In the genomic region with DNA sequence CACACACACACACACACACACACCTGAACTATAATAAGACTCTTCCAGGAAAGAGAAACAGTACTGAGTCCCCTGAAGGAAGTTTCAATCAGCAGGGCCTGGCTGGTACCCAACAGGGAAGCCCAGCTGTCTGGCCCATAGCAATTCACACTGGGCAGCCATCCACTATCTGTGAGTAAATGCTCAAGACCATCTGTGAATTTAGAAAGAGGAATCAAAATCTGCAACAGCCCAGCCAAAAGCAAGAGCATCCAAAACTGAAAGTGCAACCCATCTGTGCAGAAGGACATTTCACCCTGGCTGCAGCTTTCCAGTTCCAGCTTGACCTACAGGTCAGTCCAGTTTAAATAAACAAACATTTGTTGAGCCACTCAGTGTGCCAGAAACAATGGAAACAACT, we compare ENCODE assay signal across 9 mouse cellular contexts.
DNase-seq lines count a peak whose midpoint lies in the region; ATAC-seq lines count a peak whose summit lies in the region.
"Had no signal": no experiment of that assay in that cellular context is flagged by ENCODE, and none has a peak within 500 bp of the region (broad histone marks: within the 10 kb centered on the region; RNA-seq: fewer than 3 reads in every experiment).

No protein-coding gene starts in this region.

- ATAC-seq in kidney, embryonic 14.5 days (ENCODE audit: low FRiP score, low TSS enrichment), result no peak
- peak; percentile 61 for ATAC-seq in cerebellum, adult (ENCODE audit: insufficient number of reproducible peaks, low FRiP score, low TSS enrichment)
- ATAC-seq in neural tube, embryonic 15.5 days (ENCODE audit: low FRiP score), result no peak
- no peak; the same call in 1 of the 2 replicates for ATAC-seq in midbrain, embryonic 16.5 days
- no peak for ATAC-seq in liver, embryonic 11.5 days (replicated peaks; ENCODE audit: low FRiP score)
- ATAC-seq: Patski had no signal

- no peaks in the 10 kb centered on the region for H3K36me3 ChIP-seq in kidney, embryonic 14.5 days (ENCODE audit: control insufficient read depth, insufficient read depth, low read length)
- no peaks in the 10 kb centered on the region for H3K36me3 ChIP-seq in neural tube, embryonic 15.5 days
- H3K36me3 ChIP-seq in midbrain, embryonic 16.5 days (ENCODE audit: control insufficient read depth, insufficient read depth, low read length), result no peaks in the 10 kb centered on the region
- H3K36me3 ChIP-seq in liver, embryonic 11.5 days (ENCODE audit: control insufficient read depth, insufficient read depth, low read length), result no peaks in the 10 kb centered on the region

- H3K4me1 ChIP-seq in kidney, embryonic 14.5 days (ENCODE audit: control insufficient read depth, insufficient read depth, low read length), result no peaks in the 10 kb centered on the region
- no peaks in the 10 kb centered on the region for H3K4me1 ChIP-seq in neural tube, embryonic 15.5 days
- no peaks in the 10 kb centered on the region for H3K4me1 ChIP-seq in midbrain, embryonic 16.5 days (ENCODE audit: control insufficient read depth, insufficient read depth, low read length)
- peaks cover 3% of the 10 kb centered on the region; the same call in 1 of the 2 replicates for H3K4me1 ChIP-seq in liver, embryonic 11.5 days (replicated peaks; ENCODE audit: control insufficient read depth, insufficient read depth, low read length)

- H3K4me3 ChIP-seq in kidney, embryonic 14.5 days (ENCODE audit: low read length), result no peak overlapping the region
- no peak overlapping the region for H3K4me3 ChIP-seq in neural tube, embryonic 15.5 days (replicated peaks)
- no peak overlapping the region for H3K4me3 ChIP-seq in midbrain, embryonic 16.5 days (ENCODE audit: low read depth, low read length)
- H3K4me3 ChIP-seq in liver, embryonic 11.5 days (ENCODE audit: low read depth, low read length), result no peak overlapping the region

- H3K27me3 ChIP-seq in kidney, embryonic 14.5 days (ENCODE audit: control insufficient read depth, insufficient read depth, low read length), result no peaks in the 10 kb centered on the region
- no peaks in the 10 kb centered on the region for H3K27me3 ChIP-seq in neural tube, embryonic 15.5 days (replicated peaks)
- no peaks in the 10 kb centered on the region for H3K27me3 ChIP-seq in midbrain, embryonic 16.5 days (ENCODE audit: control insufficient read depth, insufficient read depth, low read depth, low read length)
- H3K27me3 ChIP-seq in liver, embryonic 11.5 days (replicated peaks; ENCODE audit: control insufficient read depth, insufficient read depth, low read length), result no peaks in the 10 kb centered on the region
- H3K27me3 ChIP-seq: Patski had no signal

- H3K9ac ChIP-seq in kidney, embryonic 14.5 days (ENCODE audit: low read depth, low read length), result no peak overlapping the region
- no peak overlapping the region for H3K9ac ChIP-seq in neural tube, embryonic 15.5 days (replicated peaks)
- no peak overlapping the region for H3K9ac ChIP-seq in midbrain, embryonic 16.5 days (ENCODE audit: low read depth, low read length)
- H3K9ac ChIP-seq in liver, embryonic 11.5 days (ENCODE audit: low read depth, low read length), result no peak overlapping the region

- DNase-seq in kidney, adult 11 months, result peak; percentile 12
- peak; percentile 81 for DNase-seq in gastrocnemius, postnatal 10 days
- DNase-seq in layer of hippocampus, postnatal 10 days (ENCODE audit: low spot score in 2 of 2), result peak; percentile 71 to 78
- DNase-seq in liver, embryonic 11.5 days (ENCODE audit: low spot score), result no peak

- no peak overlapping the region for H3K4me2 ChIP-seq in kidney, embryonic 14.5 days (replicated peaks; ENCODE audit: low read depth, low read length)
- no peak overlapping the region for H3K4me2 ChIP-seq in neural tube, embryonic 15.5 days
- no peak overlapping the region for H3K4me2 ChIP-seq in midbrain, embryonic 16.5 days (ENCODE audit: low read length)
- no peak overlapping the region for H3K4me2 ChIP-seq in liver, embryonic 11.5 days

- no peak overlapping the region for H3K27ac ChIP-seq in kidney, embryonic 14.5 days (ENCODE audit: low read depth, low read length)
- H3K27ac ChIP-seq in neural tube, embryonic 15.5 days (replicated peaks), result 0 out of 2 replicates have a peak overlapping the region, but pooled peaks have one; percentile 25
- no peak overlapping the region for H3K27ac ChIP-seq in midbrain, embryonic 16.5 days (ENCODE audit: low read length)
- no peak overlapping the region for H3K27ac ChIP-seq in liver, embryonic 11.5 days (ENCODE audit: low read depth, low read length)

- no peaks in the 10 kb centered on the region for H3K9me3 ChIP-seq in kidney, embryonic 14.5 days (ENCODE audit: control insufficient read depth, low read length)
- H3K9me3 ChIP-seq in neural tube, embryonic 15.5 days (replicated peaks), result no peaks in the 10 kb centered on the region
- H3K9me3 ChIP-seq in midbrain, embryonic 16.5 days (replicated peaks; ENCODE audit: control insufficient read depth, low read length, poor library complexity, severe bottlenecking), result no peaks in the 10 kb centered on the region
- no peaks in the 10 kb centered on the region for H3K9me3 ChIP-seq in liver, embryonic 11.5 days (ENCODE audit: control insufficient read depth, low read length)
